Mouse (Mus musculus): ENCODE data around the gene Yeats4.

GRCm38 (mm10) chr10:117181098-117181497, 43.2 kb downstream of the Yeats4 start:
- no peak for TF ChIP-seq CTCF (IDR thresholded peaks at IDR 0.05; ENCODE audit: borderline replicate concordance, insufficient read depth, low read length)
- TF ChIP-seq POLR2A (IDR thresholded peaks at IDR 0.05; ENCODE audit: low read depth, low read length): no peak
